Mouse (Mus musculus) gastrocnemius, postnatal 4 days (tissue): Measurements from ENCODE around the gene Asb18. TPM values are rescaled to one million over a fixed set of nuclear protein-coding genes. Genes with fewer than 3 reads are reported as not detected.

Source experiments
- DNase-seq, 2 experiments: peaks; one replicate each; pipeline ENCODE4 v3.0.0; 2021 to 2022; ENCODE audit warnings: low spot score in 2 of 2, mixed read lengths in 2 of 2
- total RNA-seq, 2 experiments: library from RNA; stranded (reverse); gene quantifications; 2 replicates each; pipeline ENCODE4 v1.2.3; 2021

The Asb18 gene
- total RNA-seq, 2 experiments from 2014 or later = 8.6 to 10.7 TPM

DNA sequence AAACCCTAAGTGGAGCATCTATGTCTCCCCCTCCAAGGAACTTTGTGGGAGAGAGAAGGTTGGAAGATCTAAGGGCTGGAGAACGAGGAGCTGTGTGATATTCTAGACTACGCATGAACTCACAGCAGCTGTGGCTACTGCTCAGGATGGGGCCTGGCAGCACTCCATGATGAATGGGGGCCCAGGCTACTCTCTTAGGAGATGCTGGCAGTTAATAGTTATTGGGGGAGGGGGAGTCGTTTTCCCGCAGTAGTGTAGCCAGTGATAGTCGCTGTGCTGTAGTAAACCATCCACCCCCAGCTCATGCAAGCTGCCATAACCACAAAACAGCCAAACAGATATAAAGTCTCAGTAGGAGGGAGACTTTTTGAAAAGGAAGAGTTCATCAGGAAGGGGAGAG lies 102.1 kb downstream of the Asb18 start:
- no peak for DNase-seq

DNA sequence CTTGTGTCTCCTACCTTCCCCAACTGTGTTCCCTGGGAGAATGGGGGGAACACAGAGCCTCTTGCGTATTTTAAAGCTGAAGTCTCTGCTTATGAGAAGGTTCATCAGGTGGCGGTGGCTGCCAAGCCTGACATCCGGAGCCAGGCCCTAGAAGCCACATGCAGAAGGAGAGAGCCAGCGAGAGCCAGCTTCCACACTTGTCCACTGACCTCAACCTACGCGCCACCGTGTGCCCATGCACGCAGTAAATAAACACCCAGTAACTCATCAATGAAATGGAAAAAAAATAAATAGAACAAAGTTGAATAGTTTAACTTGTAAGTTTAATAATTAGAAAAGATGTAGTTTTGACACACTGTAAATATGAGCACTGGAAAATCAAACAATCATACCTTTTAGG lies 104.7 kb downstream of the Asb18 start:
- no peak for DNase-seq

DNA sequence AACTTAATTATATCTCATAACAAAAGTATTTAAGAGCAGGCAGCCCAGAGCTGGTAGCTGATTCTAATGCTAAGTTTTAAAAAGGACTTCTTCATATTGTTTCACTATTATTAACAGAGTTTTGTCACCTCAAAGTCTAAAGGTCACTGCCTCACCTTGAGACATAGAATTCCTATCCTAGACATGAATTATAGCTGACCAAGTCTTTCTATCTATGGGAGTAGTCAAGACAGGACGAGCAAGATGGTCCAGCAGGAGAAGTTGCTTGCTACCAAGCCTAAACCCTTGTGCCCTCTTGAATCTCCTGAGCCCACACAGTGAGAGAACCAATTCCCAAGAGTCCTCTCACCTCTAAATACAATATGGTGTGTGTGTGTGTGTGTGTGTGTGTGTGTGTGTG lies 111.8 kb downstream of the Asb18 start:
- DNase-seq = no peak

DNA sequence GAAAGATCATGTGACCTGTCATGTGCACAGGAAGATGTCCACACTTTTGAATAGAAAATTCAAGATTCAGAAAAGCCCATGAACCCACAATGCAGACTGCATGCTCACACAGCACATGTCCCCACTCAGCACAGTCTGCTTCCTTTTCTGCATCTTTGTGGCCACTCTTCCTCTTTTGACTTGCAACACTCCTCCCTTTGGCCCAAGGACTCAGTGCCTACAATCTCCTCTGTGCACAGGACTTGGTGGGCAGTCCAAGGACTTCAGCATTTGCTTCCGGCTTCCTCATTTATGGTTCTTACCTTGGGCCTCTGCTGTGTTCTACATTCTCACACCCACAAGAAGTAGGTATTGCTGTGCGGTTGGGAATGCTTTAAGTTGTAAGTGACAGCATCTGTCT lies 112.2 kb downstream of the Asb18 start:
- DNase-seq = no peak

DNA sequence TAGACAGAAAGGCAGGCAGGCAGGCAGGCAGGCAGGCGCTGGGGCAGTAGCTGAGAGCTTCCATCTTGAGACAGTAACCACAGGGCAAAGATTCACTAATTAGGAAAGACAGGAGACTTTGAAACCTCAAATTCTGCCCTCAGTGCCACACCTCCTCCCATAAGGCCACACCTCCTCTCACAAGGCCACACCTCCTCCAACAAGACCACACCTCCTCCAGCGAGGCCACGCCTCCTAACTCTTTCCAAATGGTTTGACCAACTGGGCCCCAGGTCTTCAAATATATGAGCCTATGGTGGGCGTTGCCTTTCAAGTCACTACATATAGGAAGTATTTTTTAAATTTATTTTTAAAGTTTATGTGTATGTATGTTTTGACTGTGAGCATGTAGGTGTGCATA lies 113.1 kb downstream of the Asb18 start:
- DNase-seq = no peak

Other genes with a start within 250 kb of the Asb18 start
- not detected for gene Gbx2, start 83.5 kb downstream of the Asb18 start, total RNA-seq
- not detected for gene Iqca, start 138.7 kb upstream of the Asb18 start, total RNA-seq
- gene Ackr3, start 189.3 kb upstream of the Asb18 start, total RNA-seq = 10 to 100 TPM; 12.7 to 18.9 TPM